Mouse (Mus musculus): Measurements from ENCODE around the gene Olfr119. TPM values are rescaled to one million over a fixed set of nuclear protein-coding genes. Genes with fewer than 3 reads are reported as not detected.
"Not testable (repeated sequence)": the region's sequence is repeated elsewhere in the genome, so short reads cannot be mapped to it uniquely, and the experiment has no call there.

The Olfr119 gene
- not detected in 2 replicates for total RNA-seq (2015; ENCODE audit: low replicate concordance)
- not detected in 2 replicates for total RNA-seq (2017; ENCODE audit: low replicate concordance)

DNA sequence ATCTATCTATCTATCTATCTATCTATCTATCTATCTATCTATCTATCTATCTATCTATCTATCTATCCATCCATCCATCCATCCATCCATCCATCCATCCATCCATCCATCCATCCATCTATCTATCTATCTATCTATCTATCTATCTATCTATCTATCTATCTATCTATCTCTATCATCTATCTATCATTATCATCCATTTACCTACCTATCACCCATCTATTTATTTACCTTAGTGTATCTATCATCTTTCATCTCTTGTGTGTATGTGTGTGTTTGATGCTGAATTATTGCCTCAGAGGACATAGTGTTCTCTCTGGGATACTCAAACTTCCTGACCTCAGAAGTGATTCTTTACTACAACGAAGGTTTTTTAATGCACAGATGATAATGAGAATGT, at the start of gene Olfr119:
Gene Olfr119 (plus strand): TSS at position 301 of the 400 bp plus-strand sequence.
- not testable (repeated sequence) for ATAC-seq (replicated peaks; ENCODE audit: low FRiP score, poor library complexity, severe bottlenecking)

DNA sequence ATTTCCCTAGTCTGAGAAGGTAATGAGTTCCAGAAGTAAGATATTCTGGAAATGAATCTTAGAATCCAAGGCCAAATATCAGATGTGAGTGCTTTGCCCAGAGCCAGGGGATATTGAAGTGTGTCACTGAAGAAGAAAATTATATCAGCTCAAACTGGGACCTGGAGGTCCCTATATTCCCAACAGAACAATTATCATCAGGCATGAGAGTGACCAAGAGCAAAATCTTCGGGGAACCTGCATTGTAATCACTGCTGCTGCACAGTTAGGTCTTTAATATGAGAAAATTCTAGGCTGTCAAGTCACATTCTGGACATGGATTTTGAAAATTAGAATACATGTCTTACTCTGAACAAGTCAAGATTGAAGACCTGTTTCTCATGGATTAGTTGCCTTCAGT, 32.7 kb upstream of the Olfr119 start, which contains the start of gene Olfr117:
Gene Olfr117 (minus strand): TSS at position 101 of the 400 bp plus-strand sequence.
- ATAC-seq (replicated peaks; ENCODE audit: low FRiP score, poor library complexity, severe bottlenecking) = no peak

- ATAC-seq (replicated peaks; ENCODE audit: low FRiP score, poor library complexity, severe bottlenecking) = no peak
These were observed 29.7 kb upstream of the Olfr119 start, which contains the start of gene Olfr118 for GRCm38 (mm10) chr17:37666688-37667087. Gene Olfr118 (plus strand): TSS chr17:37666988.

DNA sequence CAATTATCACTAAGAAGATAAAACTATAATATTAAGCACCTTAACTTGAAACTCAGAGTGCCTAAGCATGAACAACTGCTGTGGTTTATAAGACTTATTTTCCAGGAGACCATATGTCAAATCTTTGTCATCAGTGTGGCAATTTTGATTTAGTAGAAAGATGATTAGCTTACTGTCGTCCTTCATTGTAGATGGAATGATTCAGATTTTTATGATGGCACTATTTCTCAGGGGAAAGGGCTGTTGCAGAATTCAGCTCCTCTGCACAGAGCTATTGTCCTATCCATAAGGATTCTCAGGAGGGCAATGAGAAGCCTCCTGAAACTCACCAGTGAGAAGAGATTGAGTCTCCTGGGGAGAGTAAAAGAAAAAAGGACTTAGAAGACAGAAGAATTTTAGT, 25.1 kb downstream of the Olfr119 start, which contains the start of gene Olfr120:
Gene Olfr120 (plus strand): TSS at position 301 of the 400 bp plus-strand sequence.
- ATAC-seq (replicated peaks; ENCODE audit: low FRiP score, poor library complexity, severe bottlenecking) = no peak

- ATAC-seq (replicated peaks; ENCODE audit: low FRiP score, poor library complexity, severe bottlenecking) = no peak
These were observed 41.7 kb downstream of the Olfr119 start for GRCm38 (mm10) chr17:37738070-37738469.

Other genes with a start within 250 kb of the Olfr119 start
- gene Olfr109, start 237.6 kb upstream of the Olfr119 start, total RNA-seq (2015; ENCODE audit: low replicate concordance) = not detected in 2 replicates
- gene Olfr109, start 237.6 kb upstream of the Olfr119 start, total RNA-seq (2017; ENCODE audit: low replicate concordance) = not detected in 2 replicates
- not detected in 2 replicates for gene H2-M2, start 213.0 kb upstream of the Olfr119 start, total RNA-seq (2015; ENCODE audit: low replicate concordance)
- 0.34 TPM in 1 of 2 replicates, not detected in the other for gene H2-M2, start 213.0 kb upstream of the Olfr119 start, total RNA-seq (2017; ENCODE audit: low replicate concordance)
- gene Olfr110, start 204.1 kb upstream of the Olfr119 start, total RNA-seq (2015; ENCODE audit: low replicate concordance) = not detected in 2 replicates
- gene Olfr110, start 204.1 kb upstream of the Olfr119 start, total RNA-seq (2017; ENCODE audit: low replicate concordance) = not detected in 2 replicates
- gene Olfr111, start 188.5 kb upstream of the Olfr119 start, total RNA-seq (2015; ENCODE audit: low replicate concordance) = not detected in 2 replicates
- not detected in 2 replicates for gene Olfr111, start 188.5 kb upstream of the Olfr119 start, total RNA-seq (2017; ENCODE audit: low replicate concordance)
- not detected in 2 replicates for gene Olfr112, start 127.1 kb upstream of the Olfr119 start, total RNA-seq (2015; ENCODE audit: low replicate concordance)
- gene Olfr112, start 127.1 kb upstream of the Olfr119 start, total RNA-seq (2017; ENCODE audit: low replicate concordance) = 0.09 TPM in 1 of 2 replicates, not detected in the other
- gene Olfr113, start 118.9 kb upstream of the Olfr119 start, total RNA-seq (2015; ENCODE audit: low replicate concordance) = not detected in 2 replicates
- not detected in 2 replicates for gene Olfr113, start 118.9 kb upstream of the Olfr119 start, total RNA-seq (2017; ENCODE audit: low replicate concordance)
- not detected in 2 replicates for gene Olfr114, start 103.8 kb upstream of the Olfr119 start, total RNA-seq (2015; ENCODE audit: low replicate concordance)
- gene Olfr114, start 103.8 kb upstream of the Olfr119 start, total RNA-seq (2017; ENCODE audit: low replicate concordance) = not detected in 2 replicates
- not detected in 2 replicates for gene Olfr115, start 69.5 kb upstream of the Olfr119 start, total RNA-seq (2015; ENCODE audit: low replicate concordance)
- not detected in 2 replicates for gene Olfr115, start 69.5 kb upstream of the Olfr119 start, total RNA-seq (2017; ENCODE audit: low replicate concordance)
- not detected in 2 replicates for gene Olfr116, start 69.4 kb upstream of the Olfr119 start, total RNA-seq (2015; ENCODE audit: low replicate concordance)
- gene Olfr116, start 69.4 kb upstream of the Olfr119 start, total RNA-seq (2017; ENCODE audit: low replicate concordance) = not detected in 2 replicates
- gene Olfr117, start 32.8 kb upstream of the Olfr119 start, total RNA-seq (2015; ENCODE audit: low replicate concordance) = not detected in 2 replicates
- gene Olfr117, start 32.8 kb upstream of the Olfr119 start, total RNA-seq (2017; ENCODE audit: low replicate concordance) = not detected in 2 replicates
- gene Olfr118, start 29.6 kb upstream of the Olfr119 start, total RNA-seq (2015; ENCODE audit: low replicate concordance) = not detected in 2 replicates
- gene Olfr118, start 29.6 kb upstream of the Olfr119 start, total RNA-seq (2017; ENCODE audit: low replicate concordance) = not detected in 2 replicates
- gene Olfr120, start 25.2 kb downstream of the Olfr119 start, total RNA-seq (2015; ENCODE audit: low replicate concordance) = not detected in 2 replicates
- gene Olfr120, start 25.2 kb downstream of the Olfr119 start, total RNA-seq (2017; ENCODE audit: low replicate concordance) = not detected in 2 replicates
- gene Olfr121, start 52.3 kb downstream of the Olfr119 start, total RNA-seq (2015; ENCODE audit: low replicate concordance) = not detected in 2 replicates
- not detected in 2 replicates for gene Olfr121, start 52.3 kb downstream of the Olfr119 start, total RNA-seq (2017; ENCODE audit: low replicate concordance)
- gene Olfr122, start 72.0 kb downstream of the Olfr119 start, total RNA-seq (2015; ENCODE audit: low replicate concordance) = not detected in 2 replicates
- not detected in 2 replicates for gene Olfr122, start 72.0 kb downstream of the Olfr119 start, total RNA-seq (2017; ENCODE audit: low replicate concordance)
- gene Olfr123, start 97.0 kb downstream of the Olfr119 start, total RNA-seq (2015; ENCODE audit: low replicate concordance) = not detected in 2 replicates
- gene Olfr123, start 97.0 kb downstream of the Olfr119 start, total RNA-seq (2017; ENCODE audit: low replicate concordance) = not detected in 2 replicates
- not detected in 2 replicates for gene Olfr124, start 103.3 kb downstream of the Olfr119 start, total RNA-seq (2015; ENCODE audit: low replicate concordance)
- not detected in 2 replicates for gene Olfr124, start 103.3 kb downstream of the Olfr119 start, total RNA-seq (2017; ENCODE audit: low replicate concordance)
- gene Olfr125, start 136.4 kb downstream of the Olfr119 start, total RNA-seq (2015; ENCODE audit: low replicate concordance) = not detected in 2 replicates
- not detected in 2 replicates for gene Olfr125, start 136.4 kb downstream of the Olfr119 start, total RNA-seq (2017; ENCODE audit: low replicate concordance)
- gene Olfr126, start 150.9 kb downstream of the Olfr119 start, total RNA-seq (2015; ENCODE audit: low replicate concordance) = not detected in 2 replicates
- gene Olfr126, start 150.9 kb downstream of the Olfr119 start, total RNA-seq (2017; ENCODE audit: low replicate concordance) = not detected in 2 replicates
- not detected in 2 replicates for gene Olfr127, start 203.9 kb downstream of the Olfr119 start, total RNA-seq (2015; ENCODE audit: low replicate concordance)
- 0.14 TPM in 1 of 2 replicates, not detected in the other for gene Olfr127, start 203.9 kb downstream of the Olfr119 start, total RNA-seq (2017; ENCODE audit: low replicate concordance)
- gene Olfr128, start 224.0 kb downstream of the Olfr119 start, total RNA-seq (2015; ENCODE audit: low replicate concordance) = not detected in 2 replicates
- gene Olfr128, start 224.0 kb downstream of the Olfr119 start, total RNA-seq (2017; ENCODE audit: low replicate concordance) = not detected in 2 replicates